Mouse (Mus musculus): ENCODE data around the gene Sorcs3. TPM values are rescaled to one million over a fixed set of nuclear protein-coding genes. Genes with fewer than 3 reads are reported as not detected.

Sorcs3 gene
- total and polyA plus RNA-seq, 2 experiments from 2014 or later = 18.3 to 25.3 TPM

DNA sequence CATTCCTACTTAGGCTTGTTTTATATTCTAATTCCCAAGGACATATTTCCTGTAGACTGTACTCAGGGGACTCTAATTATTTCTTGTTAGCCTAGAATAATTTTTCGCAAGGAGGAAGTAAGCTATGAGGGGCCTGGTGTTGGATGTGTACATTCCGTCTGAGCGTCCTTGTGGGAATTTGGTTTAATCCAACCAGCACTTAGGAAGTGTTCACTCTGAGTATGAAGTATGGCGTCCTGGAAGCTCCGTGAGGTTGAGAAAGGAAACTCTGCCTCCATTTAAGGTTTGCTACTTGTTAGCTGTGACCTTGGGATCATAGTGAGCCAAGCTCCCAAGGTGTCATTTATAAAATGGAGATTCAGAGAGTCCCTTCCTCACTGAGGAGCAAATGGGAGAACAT, 132.3 kb downstream of the Sorcs3 start:
- WGBS = 90% methylated on average over 5 of the region's 5 CpGs
- Histone ChIP-seq H3K27ac (ENCODE audit: low read depth, low read length) (no peak overlapping the region), H3K9ac (replicated peaks; ENCODE audit: low read length, poor library complexity, severe bottlenecking) (no peak overlapping the region), H3K36me3 (ENCODE audit: insufficient read depth, low read length) (no peaks in the 10 kb centered on the region), H3K9me3 (ENCODE audit: low read length) (no peaks in the 10 kb centered on the region), H3K4me1 (ENCODE audit: insufficient read depth, low read length) (no peaks in the 10 kb centered on the region), H3K4me3 (ENCODE audit: low read depth, low read length) (no peak overlapping the region), H3K4me2 (ENCODE audit: low read depth, low read length, poor library complexity, severe bottlenecking) (no peak overlapping the region), H3K27me3 (ENCODE audit: insufficient read depth, low read length) (no peaks in the 10 kb centered on the region)
- no peak for DNase-seq (ENCODE audit: low spot score)
- ATAC-seq (ENCODE audit: low FRiP score) = no peak
- TF ChIP-seq CTCF (IDR thresholded peaks at IDR 0.05) = no peak

DNA sequence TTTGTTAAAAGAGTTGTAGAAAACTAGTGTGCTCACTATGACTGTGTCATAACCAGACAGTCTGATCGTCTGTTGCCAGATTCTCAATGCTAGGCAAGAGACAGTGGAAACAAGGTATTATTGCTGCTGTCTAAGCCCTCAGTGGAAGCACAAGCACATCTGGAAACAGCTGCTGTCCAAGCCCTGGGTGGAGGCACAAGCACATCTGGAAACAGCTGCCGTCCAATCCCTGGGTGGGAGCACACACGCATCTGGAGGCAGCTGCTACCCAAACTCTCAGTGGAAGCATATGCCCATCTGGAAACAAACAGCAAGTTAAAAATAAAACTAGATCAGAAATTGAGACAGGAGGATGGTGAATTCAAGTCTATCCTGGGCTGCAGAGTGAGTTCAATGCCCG, 136.9 kb downstream of the Sorcs3 start:
- Histone ChIP-seq H3K36me3 (ENCODE audit: insufficient read depth, low read length) (no peaks in the 10 kb centered on the region), H3K4me2 (ENCODE audit: low read depth, low read length, poor library complexity, severe bottlenecking) (no peak overlapping the region), H3K4me1 (ENCODE audit: insufficient read depth, low read length) (0 out of 2 replicates have a peak, but pooled peaks cover 4% of the 10 kb centered on the region), H3K27ac (ENCODE audit: low read depth, low read length) (no peak overlapping the region), H3K4me3 (ENCODE audit: low read depth, low read length) (no peak overlapping the region), H3K9ac (replicated peaks; ENCODE audit: low read length, poor library complexity, severe bottlenecking) (no peak overlapping the region), H3K9me3 (ENCODE audit: low read length) (no peaks in the 10 kb centered on the region), H3K27me3 (ENCODE audit: insufficient read depth, low read length) (no peaks in the 10 kb centered on the region)
- DNase-seq (ENCODE audit: low spot score) (no peak), ATAC-seq (ENCODE audit: low FRiP score) (no peak)
- WGBS = 92% methylated on average over 4 of the region's 4 CpGs
- TF ChIP-seq CTCF (IDR thresholded peaks at IDR 0.05) = no peak

- Histone ChIP-seq H3K27me3 (ENCODE audit: insufficient read depth, low read length) (no peaks in the 10 kb centered on the region), H3K4me1 (ENCODE audit: insufficient read depth, low read length) (0 out of 2 replicates have a peak, but pooled peaks cover 4% of the 10 kb centered on the region), H3K9ac (replicated peaks; ENCODE audit: low read length, poor library complexity, severe bottlenecking) (no peak overlapping the region), H3K27ac (ENCODE audit: low read depth, low read length) (no peak overlapping the region), H3K4me3 (ENCODE audit: low read depth, low read length) (no peak overlapping the region), H3K36me3 (ENCODE audit: insufficient read depth, low read length) (no peaks in the 10 kb centered on the region), H3K9me3 (ENCODE audit: low read length) (no peaks in the 10 kb centered on the region), H3K4me2 (ENCODE audit: low read depth, low read length, poor library complexity, severe bottlenecking) (no peak overlapping the region)
- ATAC-seq (ENCODE audit: low FRiP score) (no peak), DNase-seq (ENCODE audit: low spot score) (no peak)
- 24% methylated on average over 7 of the region's 7 CpGs for WGBS
- no peak for TF ChIP-seq CTCF (IDR thresholded peaks at IDR 0.05)
These were observed 137.6 kb downstream of the Sorcs3 start for GRCm38 (mm10) chr19:48343442-48343841.

- H3K9me3 ChIP-seq (ENCODE audit: low read length) = no peaks in the 10 kb centered on the region
- DNase-seq (ENCODE audit: low spot score) = no peak
- no peak overlapping the region for H3K4me3 ChIP-seq (ENCODE audit: low read depth, low read length)
- H3K9ac ChIP-seq (replicated peaks; ENCODE audit: low read length, poor library complexity, severe bottlenecking) = no peak overlapping the region
- WGBS = 67% methylated on average over 5 of the region's 5 CpGs
- no peak overlapping the region for H3K4me2 ChIP-seq (ENCODE audit: low read depth, low read length, poor library complexity, severe bottlenecking)
- H3K36me3 ChIP-seq (ENCODE audit: insufficient read depth, low read length) = no peaks in the 10 kb centered on the region
- TF ChIP-seq CTCF (IDR thresholded peaks at IDR 0.05) = no peak
- no peak for ATAC-seq (ENCODE audit: low FRiP score)
- no peaks in the 10 kb centered on the region for H3K27me3 ChIP-seq (ENCODE audit: insufficient read depth, low read length)
- H3K27ac ChIP-seq (ENCODE audit: low read depth, low read length) = no peak overlapping the region
- H3K4me1 ChIP-seq (ENCODE audit: insufficient read depth, low read length) = 0 out of 2 replicates have a peak, but pooled peaks cover 4% of the 10 kb centered on the region
These were observed 141.3 kb downstream of the Sorcs3 start for GRCm38 (mm10) chr19:48347116-48347515.

GRCm38 (mm10) chr19:48356806-48357205, 151.0 kb downstream of the Sorcs3 start:
- Histone ChIP-seq H3K36me3 (ENCODE audit: insufficient read depth, low read length) (no peaks in the 10 kb centered on the region), H3K27ac (ENCODE audit: low read depth, low read length) (no peak overlapping the region), H3K9me3 (ENCODE audit: low read length) (no peaks in the 10 kb centered on the region), H3K4me1 (ENCODE audit: insufficient read depth, low read length) (no peaks in the 10 kb centered on the region), H3K27me3 (ENCODE audit: insufficient read depth, low read length) (no peaks in the 10 kb centered on the region), H3K4me3 (ENCODE audit: low read depth, low read length) (no peak overlapping the region), H3K4me2 (ENCODE audit: low read depth, low read length, poor library complexity, severe bottlenecking) (no peak overlapping the region), H3K9ac (replicated peaks; ENCODE audit: low read length, poor library complexity, severe bottlenecking) (no peak overlapping the region)
- ATAC-seq (ENCODE audit: low FRiP score) (no peak), DNase-seq (ENCODE audit: low spot score) (no peak)
- WGBS = 73% methylated on average over 2 of the region's 2 CpGs
- TF ChIP-seq CTCF (IDR thresholded peaks at IDR 0.05) = no peak

GRCm38 (mm10) chr19:48362167-48362566, 156.3 kb downstream of the Sorcs3 start:
- TF ChIP-seq CTCF (IDR thresholded peaks at IDR 0.05) = no peak
- ATAC-seq (ENCODE audit: low FRiP score) (no peak), DNase-seq (ENCODE audit: low spot score) (no peak)
- no peak overlapping the region for H3K27ac ChIP-seq (ENCODE audit: low read depth, low read length)
- no peaks in the 10 kb centered on the region for H3K27me3 ChIP-seq (ENCODE audit: insufficient read depth, low read length)
- no peak overlapping the region for H3K4me3 ChIP-seq (ENCODE audit: low read depth, low read length)
- H3K9ac ChIP-seq (replicated peaks; ENCODE audit: low read length, poor library complexity, severe bottlenecking) = no peak overlapping the region
- H3K9me3 ChIP-seq (ENCODE audit: low read length) = no peaks in the 10 kb centered on the region
- H3K4me1 ChIP-seq (ENCODE audit: insufficient read depth, low read length) = no peaks in the 10 kb centered on the region; the same call in 1 of the 2 replicates
- H3K36me3 ChIP-seq (ENCODE audit: insufficient read depth, low read length) = no peaks in the 10 kb centered on the region
- WGBS = 66% methylated on average over 2 of the region's 2 CpGs
- no peak overlapping the region for H3K4me2 ChIP-seq (ENCODE audit: low read depth, low read length, poor library complexity, severe bottlenecking)

Measured in midbrain, postnatal 0 days (tissue).